Mouse (Mus musculus): ENCODE measurements around the gene A230072I06Rik. TPM values are rescaled to one million over a fixed set of nuclear protein-coding genes. Genes with fewer than 3 reads are reported as not detected.

The A230072I06Rik gene
- polyA plus RNA-seq, 1 experiment: not detected

GRCm38 (mm10) chr8:12268306-12268829 is 10.3 kb upstream of the A230072I06Rik start:
- peaks cover under 1% of the 10 kb centered on the region for H3K27me3 ChIP-seq (replicated peaks)
- TF ChIP-seq FLI1 (IDR thresholded peaks at IDR 0.05; ENCODE audit: low read length): no peak
- TF ChIP-seq GATA1 (IDR thresholded peaks at IDR 0.05; ENCODE audit: borderline replicate concordance, low read length): no peak
- H3K4me3 ChIP-seq (replicated peaks): no peak overlapping the region
- H3K4me1 ChIP-seq: no peaks in the 10 kb centered on the region
- no peaks in the 10 kb centered on the region for H3K36me3 ChIP-seq (replicated peaks; ENCODE audit: low read length)
- no peaks in the 10 kb centered on the region for H3K9me3 ChIP-seq

- Histone ChIP-seq H3K27me3 (replicated peaks) (peaks cover 6% of the 10 kb centered on the region), H3K36me3 (replicated peaks; ENCODE audit: low read length) (no peaks in the 10 kb centered on the region), H3K4me1 (0 out of 2 replicates have a peak, but pooled peaks cover 3% of the 10 kb centered on the region), H3K4me3 (replicated peaks) (peak overlapping the region; percentile 15), H3K9me3 (no peaks in the 10 kb centered on the region)
- TF ChIP-seq GATA1 (IDR thresholded peaks at IDR 0.05; ENCODE audit: borderline replicate concordance, low read length) (no peak), FLI1 (IDR thresholded peaks at IDR 0.05; ENCODE audit: low read length) (no peak)
Observed at GRCm38 (mm10) chr8:12279482-12280192, 1.0 kb downstream of the A230072I06Rik start.

- Histone ChIP-seq H3K4me1 (0 out of 2 replicates have a peak, but pooled peaks cover 3% of the 10 kb centered on the region), H3K9me3 (no peaks in the 10 kb centered on the region; the same call in 1 of the 2 replicates), H3K27me3 (replicated peaks) (peaks cover 6% of the 10 kb centered on the region), H3K36me3 (replicated peaks; ENCODE audit: low read length) (no peaks in the 10 kb centered on the region), H3K4me3 (replicated peaks) (no peak overlapping the region)
- no peak for TF ChIP-seq GATA1 (IDR thresholded peaks at IDR 0.05; ENCODE audit: borderline replicate concordance, low read length)
- TF ChIP-seq FLI1 (IDR thresholded peaks at IDR 0.05; ENCODE audit: low read length): no peak
Observed at GRCm38 (mm10) chr8:12282128-12282527, 3.5 kb downstream of the A230072I06Rik start.

- H3K36me3 ChIP-seq (replicated peaks; ENCODE audit: low read length): no peaks in the 10 kb centered on the region
- H3K9me3 ChIP-seq: peaks cover 3% of the 10 kb centered on the region; the same call in 1 of the 2 replicates
- no peaks in the 10 kb centered on the region for H3K4me1 ChIP-seq
- no peak overlapping the region for H3K4me3 ChIP-seq (replicated peaks)
- peaks cover 8% of the 10 kb centered on the region for H3K27me3 ChIP-seq (replicated peaks)
- TF ChIP-seq GATA1 (IDR thresholded peaks at IDR 0.05; ENCODE audit: borderline replicate concordance, low read length) (no peak), FLI1 (IDR thresholded peaks at IDR 0.05; ENCODE audit: low read length) (no peak)
Observed at GRCm38 (mm10) chr8:12290551-12290950, 11.9 kb downstream of the A230072I06Rik start.

- TF ChIP-seq GATA1 (IDR thresholded peaks at IDR 0.05; ENCODE audit: borderline replicate concordance, low read length): no peak
- no peak for TF ChIP-seq FLI1 (IDR thresholded peaks at IDR 0.05; ENCODE audit: low read length)
- Histone ChIP-seq H3K27me3 (replicated peaks) (peaks cover 6% of the 10 kb centered on the region), H3K36me3 (replicated peaks; ENCODE audit: low read length) (no peaks in the 10 kb centered on the region)
Observed at GRCm38 (mm10) chr8:12298326-12298950, 19.8 kb downstream of the A230072I06Rik start.

GRCm38 (mm10) chr8:12301998-12302397 is 23.4 kb downstream of the A230072I06Rik start:
- H3K4me3 ChIP-seq (replicated peaks): no peak overlapping the region

More at GRCm38 (mm10) chr8:12298326-12298950, 19.8 kb downstream of the A230072I06Rik start:
- Histone ChIP-seq H3K4me1 (no peaks in the 10 kb centered on the region), H3K4me3 (replicated peaks) (no peak overlapping the region), H3K9me3 (0 out of 2 replicates have a peak, but pooled peaks cover 6% of the 10 kb centered on the region)

GRCm38 (mm10) chr8:12312975-12313734 is 34.5 kb downstream of the A230072I06Rik start:
- Histone ChIP-seq H3K4me1 (no peaks in the 10 kb centered on the region), H3K36me3 (replicated peaks; ENCODE audit: low read length) (no peaks in the 10 kb centered on the region), H3K4me3 (replicated peaks) (no peak overlapping the region), H3K9me3 (peaks cover 3% of the 10 kb centered on the region; the same call in 1 of the 2 replicates), H3K27me3 (replicated peaks) (peaks cover 18% of the 10 kb centered on the region)
- TF ChIP-seq GATA1 (IDR thresholded peaks at IDR 0.05; ENCODE audit: borderline replicate concordance, low read length): no peak

More at GRCm38 (mm10) chr8:12301998-12302397, 23.4 kb downstream of the A230072I06Rik start:
- Histone ChIP-seq H3K36me3 (replicated peaks; ENCODE audit: low read length) (no peaks in the 10 kb centered on the region), H3K4me1 (no peaks in the 10 kb centered on the region), H3K9me3 (0 out of 2 replicates have a peak, but pooled peaks cover 6% of the 10 kb centered on the region), H3K27me3 (replicated peaks) (peaks cover 11% of the 10 kb centered on the region)
- no peak for TF ChIP-seq FLI1 (IDR thresholded peaks at IDR 0.05; ENCODE audit: low read length)
- no peak for TF ChIP-seq GATA1 (IDR thresholded peaks at IDR 0.05; ENCODE audit: borderline replicate concordance, low read length)

- TF ChIP-seq GATA1 (IDR thresholded peaks at IDR 0.05; ENCODE audit: borderline replicate concordance, low read length) (no peak), FLI1 (IDR thresholded peaks at IDR 0.05; ENCODE audit: low read length) (no peak)
- H3K9me3 ChIP-seq: peaks cover 13% of the 10 kb centered on the region
- H3K4me3 ChIP-seq (replicated peaks): no peak overlapping the region
- peaks cover 19% of the 10 kb centered on the region for H3K27me3 ChIP-seq (replicated peaks)
- H3K36me3 ChIP-seq (replicated peaks; ENCODE audit: low read length): no peaks in the 10 kb centered on the region
- H3K4me1 ChIP-seq: no peaks in the 10 kb centered on the region
Observed at GRCm38 (mm10) chr8:12314258-12314657, 35.6 kb downstream of the A230072I06Rik start.

GRCm38 (mm10) chr8:12315177-12315576 is 36.6 kb downstream of the A230072I06Rik start:
- no peaks in the 10 kb centered on the region for H3K4me1 ChIP-seq
- no peak for TF ChIP-seq FLI1 (IDR thresholded peaks at IDR 0.05; ENCODE audit: low read length)
- TF ChIP-seq GATA1 (IDR thresholded peaks at IDR 0.05; ENCODE audit: borderline replicate concordance, low read length): no peak
- no peaks in the 10 kb centered on the region for H3K36me3 ChIP-seq (replicated peaks; ENCODE audit: low read length)
- H3K9me3 ChIP-seq: peaks cover 15% of the 10 kb centered on the region
- H3K27me3 ChIP-seq (replicated peaks): peaks cover 19% of the 10 kb centered on the region
- no peak overlapping the region for H3K4me3 ChIP-seq (replicated peaks)
